Mouse (Mus musculus) thymus, postnatal 0 days (tissue): ENCODE results near the gene Ythdc1. TPM values are rescaled to one million over a fixed set of nuclear protein-coding genes. Genes with fewer than 3 reads are reported as not detected.
"Not testable (repeated sequence)": the region's sequence is repeated elsewhere in the genome, so short reads cannot be mapped to it uniquely, and the experiment has no call there.

Source experiments
- DNase-seq: peaks from one replicate; pipeline ENCODE4 v3.0.0-alpha.2; 2015; ENCODE audit warnings: low spot score
- polyA plus RNA-seq: library from polyadenylated mRNA; unstranded; fragments of >200 nt; fragmentation: Nextera tagmentation; extraction: Ambion mirVana; gene quantifications from 2 replicates; pipeline ENCODE4 v1.2.1, GENCODE M21; 2015

Ythdc1 gene
- 38.5 and 49.5 TPM in 2 replicates for polyA plus RNA-seq

DNA sequence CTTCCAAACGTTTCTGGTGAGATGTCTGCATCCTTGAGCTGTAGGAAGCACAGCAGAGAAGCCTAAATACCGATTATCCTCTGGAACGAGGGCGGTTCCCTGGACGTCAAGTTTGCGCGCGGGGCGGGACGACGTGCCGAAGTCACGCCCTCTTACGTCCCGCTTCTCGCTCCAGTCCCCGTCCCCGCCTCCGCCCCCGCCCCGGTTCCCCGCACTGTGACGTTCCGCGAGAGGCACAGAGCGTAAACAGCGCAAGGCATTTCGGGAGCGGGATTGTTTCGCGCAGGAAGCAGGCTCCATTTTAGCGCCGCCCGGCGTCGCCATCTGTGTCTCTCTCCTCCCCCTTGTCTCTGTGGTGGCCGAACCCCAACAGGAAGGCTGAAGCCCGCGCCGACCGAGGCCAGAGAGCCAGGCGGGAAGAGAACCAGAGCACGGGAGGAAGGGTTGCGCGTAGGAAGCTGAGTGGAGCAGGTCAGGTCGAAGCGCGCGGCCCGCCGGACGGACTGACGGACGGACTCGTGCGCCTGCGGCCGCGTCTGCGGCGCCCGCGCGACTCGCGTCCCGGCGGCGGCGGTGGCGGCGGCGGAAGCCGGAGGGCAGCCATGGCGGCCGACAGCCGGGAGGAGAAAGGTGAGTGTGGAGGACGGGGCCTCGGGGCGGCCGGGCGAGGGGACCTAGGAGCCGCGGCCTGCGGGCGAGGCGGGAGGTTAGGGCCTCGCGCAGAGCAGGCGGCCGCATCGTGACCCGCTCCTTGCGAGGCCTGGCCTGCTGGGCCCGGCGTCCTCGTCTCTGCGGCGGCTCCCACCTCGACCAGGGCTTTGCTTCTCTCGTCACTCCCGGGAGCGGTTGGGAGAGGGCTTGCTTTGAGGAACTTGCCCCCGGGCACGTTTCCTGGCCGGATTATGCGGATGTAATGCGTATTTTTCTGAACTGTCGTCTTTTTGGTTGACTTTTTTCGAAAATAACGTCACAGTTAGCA lies at the start of gene Ythdc1:
Gene Ythdc1, plus strand, starts transcription at position 260 of the 979 bp plus-strand sequence.
- DNase-seq: peak; percentile 97

GRCm38 (mm10) chr5:86769015-86769658 lies 34.9 kb upstream of the Ythdc1 start:
- DNase-seq: no peak

GRCm38 (mm10) chr5:86771010-86771409 lies 33.0 kb upstream of the Ythdc1 start:
- no peak for DNase-seq

GRCm38 (mm10) chr5:86776941-86777340 lies 27.1 kb upstream of the Ythdc1 start:
- no peak for DNase-seq

DNA sequence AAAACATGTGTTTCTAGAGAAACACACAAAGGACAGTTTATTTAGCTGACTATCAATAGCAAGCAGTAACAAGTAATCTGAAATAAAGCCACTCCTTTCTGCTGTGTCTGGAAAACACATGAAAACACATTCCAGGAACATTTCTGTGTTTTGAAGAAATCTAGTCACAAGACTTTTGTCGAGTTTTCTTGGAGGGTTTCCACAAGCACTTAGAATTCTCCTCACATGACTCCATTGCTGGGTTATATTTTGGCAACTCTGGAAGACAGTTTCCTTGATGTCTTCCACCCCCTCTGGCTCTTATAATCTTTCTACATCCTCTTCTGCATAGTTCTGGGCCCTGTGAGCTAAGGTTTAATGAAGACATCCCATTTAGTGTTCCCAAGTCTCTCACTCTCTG lies 25.6 kb upstream of the Ythdc1 start:
- no peak for DNase-seq

DNA sequence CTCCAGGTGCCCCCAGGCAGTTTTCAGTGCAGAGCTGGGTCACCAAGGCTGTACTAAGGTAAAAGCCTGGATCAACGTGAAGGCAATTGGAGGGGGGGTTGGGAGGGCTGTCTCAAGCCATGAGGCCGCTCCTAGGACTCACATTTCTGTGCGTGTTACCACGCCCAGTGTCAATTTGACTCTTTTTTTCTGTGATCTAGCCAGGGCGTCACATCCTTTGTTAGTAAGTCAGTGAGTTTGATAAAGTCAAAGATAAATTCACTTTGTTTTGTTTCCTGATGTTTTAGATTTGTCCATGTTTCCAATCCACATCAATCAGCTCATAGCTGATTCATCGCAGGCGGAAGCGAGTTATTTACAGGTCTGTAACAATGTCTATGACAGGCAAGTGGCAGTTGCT lies 21.0 kb upstream of the Ythdc1 start:
- no peak for DNase-seq

DNA sequence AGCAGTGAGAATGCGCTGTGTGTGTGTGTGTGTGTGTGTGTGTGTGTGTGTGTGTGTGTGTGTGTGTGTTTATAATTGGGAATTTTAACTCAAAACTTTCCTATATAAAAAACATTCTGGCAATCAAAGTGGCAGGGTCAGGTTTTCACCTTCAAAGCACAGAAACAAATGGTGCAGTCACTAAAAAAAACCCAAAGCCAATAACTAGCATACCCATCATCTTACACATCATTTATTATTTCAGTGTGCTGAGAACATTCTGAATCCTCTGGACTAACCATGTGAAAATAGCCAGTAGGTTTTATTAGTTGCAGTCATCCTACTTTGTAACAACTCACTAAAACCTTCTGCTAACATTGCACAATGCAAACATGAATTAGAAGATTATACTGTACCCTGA lies 19.8 kb upstream of the Ythdc1 start:
- DNase-seq: no peak

DNA sequence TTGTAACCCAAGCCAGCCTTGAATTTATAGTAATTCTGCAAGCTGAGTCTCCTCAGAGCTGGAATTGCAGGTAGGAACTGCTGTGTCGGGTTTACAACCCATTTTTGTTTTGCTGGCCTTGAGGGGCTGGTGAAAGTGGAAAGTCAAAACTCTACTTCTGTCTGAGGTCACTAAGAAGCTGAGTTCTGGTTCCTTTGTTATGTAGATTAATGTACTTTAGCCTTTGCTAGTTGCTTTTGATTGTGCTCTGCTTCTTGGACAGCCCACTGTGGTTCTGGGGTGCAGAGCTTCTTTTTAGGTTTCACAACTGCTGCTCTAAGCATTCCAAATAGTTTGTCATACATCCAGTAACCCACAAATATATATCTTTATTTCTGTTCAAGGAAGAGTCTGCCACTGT lies 17.2 kb upstream of the Ythdc1 start:
- DNase-seq: no peak

DNA sequence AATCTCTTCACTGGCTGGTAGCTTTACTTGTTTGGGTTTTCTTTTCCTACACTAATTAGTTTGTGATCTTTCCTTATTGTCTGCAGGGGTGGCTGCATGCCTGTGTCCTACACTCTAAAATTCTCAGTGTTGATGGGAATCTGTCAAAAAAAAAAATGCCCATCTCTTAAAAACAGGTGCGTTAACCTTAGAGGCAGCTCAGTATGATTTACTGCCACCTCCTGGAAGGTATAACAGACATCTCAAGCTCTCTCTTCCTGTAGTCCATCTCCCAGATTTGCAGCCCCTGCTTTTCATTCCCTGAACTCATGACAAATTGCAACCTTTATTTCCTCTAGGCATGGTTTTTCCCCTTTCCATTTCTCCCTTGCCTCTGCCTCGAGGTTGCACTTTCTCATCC lies 14.1 kb upstream of the Ythdc1 start:
- no peak for DNase-seq

DNA sequence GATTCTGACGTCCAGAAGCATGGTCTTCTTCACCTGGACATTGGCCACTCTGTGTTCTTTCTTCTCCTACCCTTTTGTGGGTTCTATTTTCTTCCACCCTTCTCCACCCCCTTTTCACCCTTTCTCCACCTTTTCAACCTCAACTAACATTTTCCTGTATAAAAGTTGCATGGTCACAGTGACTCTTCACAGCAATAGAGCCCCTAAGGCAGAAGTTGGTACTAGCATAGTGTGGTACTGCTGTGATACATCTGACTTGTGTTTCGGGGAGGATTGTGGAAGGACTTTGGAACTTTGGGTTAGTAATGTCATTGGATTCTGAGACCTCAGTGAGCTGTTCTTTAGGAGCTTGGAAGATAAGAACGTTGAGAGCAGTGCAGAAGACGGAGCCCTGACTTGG lies 11.8 kb upstream of the Ythdc1 start:
- no peak for DNase-seq

GRCm38 (mm10) chr5:86792807-86793206 lies 11.2 kb upstream of the Ythdc1 start:
- DNase-seq: no peak

- DNase-seq: no peak
These were observed 12.8 kb downstream of the Ythdc1 start for GRCm38 (mm10) chr5:86816795-86817194.

DNA sequence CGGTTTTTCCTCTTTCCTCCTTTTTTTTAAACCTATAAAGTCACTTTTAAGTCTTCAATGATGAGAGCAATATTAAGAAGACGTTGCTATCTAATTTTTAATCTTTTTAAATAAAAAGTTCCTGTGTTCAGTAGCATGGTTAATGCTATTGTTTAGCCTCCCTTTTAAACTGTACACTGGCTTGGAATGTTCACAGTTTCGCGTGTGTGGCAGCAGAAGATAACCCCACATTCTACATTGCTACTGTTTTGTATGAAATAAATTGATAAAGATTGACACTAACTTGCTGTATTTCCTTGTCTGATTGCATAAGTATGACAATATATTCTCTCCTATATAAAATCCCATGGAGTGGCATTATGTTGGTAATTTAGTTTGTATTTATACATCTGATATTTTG lies 32.4 kb downstream of the Ythdc1 start:
- not testable (repeated sequence) for DNase-seq

GRCm38 (mm10) chr5:86838110-86838509 lies 34.1 kb downstream of the Ythdc1 start:
- no peak for DNase-seq

- DNase-seq: no peak
These were observed 35.5 kb downstream of the Ythdc1 start for GRCm38 (mm10) chr5:86839472-86839871.

DNA sequence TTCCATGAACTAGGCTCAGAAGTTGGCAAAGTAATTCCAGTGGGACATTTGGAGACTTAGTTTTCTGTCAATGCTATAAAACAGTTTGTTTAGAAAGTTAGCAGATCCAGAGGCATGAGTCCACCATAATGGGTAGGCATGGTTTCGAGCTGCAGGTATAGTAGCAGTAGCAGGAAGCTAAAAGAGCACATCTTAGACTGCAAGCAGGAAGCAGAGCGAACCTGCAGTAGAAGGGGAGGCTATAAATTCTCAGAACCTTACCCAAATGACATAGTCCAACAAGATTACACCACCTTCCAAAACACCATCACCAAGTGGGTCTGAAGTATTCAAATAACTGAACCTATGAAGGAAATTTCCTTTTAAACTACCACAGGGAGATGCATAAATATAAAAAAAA lies 36.2 kb downstream of the Ythdc1 start:
- DNase-seq: no peak

- DNase-seq: not testable (repeated sequence)
These were observed 37.2 kb downstream of the Ythdc1 start for GRCm38 (mm10) chr5:86841261-86841660.

GRCm38 (mm10) chr5:86850104-86850503 lies 46.1 kb downstream of the Ythdc1 start:
- DNase-seq: peak; percentile 16

DNA sequence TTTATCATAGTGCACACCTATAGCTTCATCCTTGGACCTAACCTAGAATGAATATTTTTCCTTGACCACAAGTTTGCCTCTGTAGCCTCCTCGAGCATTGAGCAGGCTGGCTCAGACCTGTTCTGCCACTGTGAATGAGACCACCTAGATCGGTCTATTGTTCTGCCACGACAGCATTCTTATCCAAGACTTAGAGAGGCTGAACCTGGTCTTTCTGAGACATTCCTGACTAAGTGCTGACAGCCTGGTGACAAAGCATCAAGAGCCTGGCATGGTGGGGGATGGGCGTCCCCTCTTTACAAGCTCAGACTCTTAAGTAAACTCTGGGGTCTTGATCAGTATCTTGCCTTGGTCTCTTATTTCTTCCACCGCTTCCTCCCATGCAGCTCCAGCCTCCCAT lies 47.6 kb downstream of the Ythdc1 start:
- DNase-seq: no peak

- DNase-seq: not testable (repeated sequence)
These were observed 52.5 kb downstream of the Ythdc1 start for GRCm38 (mm10) chr5:86856505-86856904.

- no peak for DNase-seq
These were observed 53.7 kb downstream of the Ythdc1 start for GRCm38 (mm10) chr5:86857682-86858081.

- DNase-seq: no peak
These were observed 54.3 kb downstream of the Ythdc1 start for GRCm38 (mm10) chr5:86858336-86858735.
